Mouse (Mus musculus): ENCODE data around the gene Rbm7. TPM values are rescaled to one million over a fixed set of nuclear protein-coding genes. Genes with fewer than 3 reads are reported as not detected.

Gene Rbm7
- polyA plus RNA-seq, 1 experiment from 2014 or later, result 78.0 TPM

- Histone ChIP-seq H3K36me3 (no peaks in the 10 kb centered on the region), H3K27ac (replicated peaks) (no peak overlapping the region), H3K9me3 (replicated peaks) (no peaks in the 10 kb centered on the region), H3K9ac (replicated peaks) (no peak overlapping the region), H3K4me2 (no peak overlapping the region), H3K4me1 (no peaks in the 10 kb centered on the region), H3K4me3 (replicated peaks) (no peak overlapping the region), H3K27me3 (replicated peaks) (no peaks in the 10 kb centered on the region)
- WGBS, result 68% methylated on average over 3 of the region's 3 CpGs
- no peak for ATAC-seq (ENCODE audit: low FRiP score)
Observed at GRCm38 (mm10) chr9:48458879-48459278, 36.2 kb downstream of the Rbm7 start.

GRCm38 (mm10) chr9:48455961-48456360 is 39.1 kb downstream of the Rbm7 start:
- no peaks in the 10 kb centered on the region for H3K36me3 ChIP-seq
- no peaks in the 10 kb centered on the region for H3K27me3 ChIP-seq (replicated peaks)
- no peak overlapping the region for H3K27ac ChIP-seq (replicated peaks)
- no peak overlapping the region for H3K4me3 ChIP-seq (replicated peaks)
- WGBS, result 88% methylated on average over 3 of the region's 3 CpGs
- ATAC-seq (ENCODE audit: low FRiP score), result no peak
- no peaks in the 10 kb centered on the region for H3K9me3 ChIP-seq (replicated peaks)
- H3K4me2 ChIP-seq, result no peak overlapping the region
- peaks cover 5% of the 10 kb centered on the region; the same call in 1 of the 2 replicates for H3K4me1 ChIP-seq
- no peak overlapping the region for H3K9ac ChIP-seq (replicated peaks)

GRCm38 (mm10) chr9:48450066-48450465 is 45.0 kb downstream of the Rbm7 start:
- 92% methylated on average over 17 of the region's 17 CpGs for WGBS

GRCm38 (mm10) chr9:48447783-48448209 is 47.3 kb downstream of the Rbm7 start:
- Histone ChIP-seq H3K4me3 (replicated peaks) (no peak overlapping the region), H3K9ac (replicated peaks) (no peak overlapping the region), H3K36me3 (no peaks in the 10 kb centered on the region), H3K4me2 (no peak overlapping the region), H3K4me1 (peaks cover 5% of the 10 kb centered on the region; the same call in 1 of the 2 replicates), H3K27ac (replicated peaks) (no peak overlapping the region), H3K27me3 (replicated peaks) (no peaks in the 10 kb centered on the region), H3K9me3 (replicated peaks) (no peaks in the 10 kb centered on the region)
- ATAC-seq (ENCODE audit: low FRiP score), result no peak
- WGBS, result 48% methylated on average over 5 of the region's 5 CpGs

More at GRCm38 (mm10) chr9:48450066-48450465, 45.0 kb downstream of the Rbm7 start:
- Histone ChIP-seq H3K4me1 (peaks cover 5% of the 10 kb centered on the region; the same call in 1 of the 2 replicates), H3K9ac (replicated peaks) (no peak overlapping the region), H3K4me2 (no peak overlapping the region), H3K27ac (replicated peaks) (no peak overlapping the region), H3K4me3 (replicated peaks) (no peak overlapping the region), H3K36me3 (no peaks in the 10 kb centered on the region), H3K27me3 (replicated peaks) (no peaks in the 10 kb centered on the region), H3K9me3 (replicated peaks) (no peaks in the 10 kb centered on the region)
- no peak for ATAC-seq (ENCODE audit: low FRiP score)

GRCm38 (mm10) chr9:48444821-48445220 is 50.3 kb downstream of the Rbm7 start:
- no peak for ATAC-seq (ENCODE audit: low FRiP score)
- H3K9ac ChIP-seq (replicated peaks), result no peak overlapping the region
- 83% methylated on average over 2 of the region's 2 CpGs for WGBS
- H3K27me3 ChIP-seq (replicated peaks), result no peaks in the 10 kb centered on the region
- H3K4me1 ChIP-seq, result no peaks in the 10 kb centered on the region
- no peak overlapping the region for H3K4me2 ChIP-seq
- H3K36me3 ChIP-seq, result no peaks in the 10 kb centered on the region
- H3K9me3 ChIP-seq (replicated peaks), result no peaks in the 10 kb centered on the region
- H3K4me3 ChIP-seq (replicated peaks), result no peak overlapping the region
- H3K27ac ChIP-seq (replicated peaks), result no peak overlapping the region

GRCm38 (mm10) chr9:48443873-48444272 is 51.2 kb downstream of the Rbm7 start:
- no peak overlapping the region for H3K27ac ChIP-seq (replicated peaks)
- no peak overlapping the region for H3K9ac ChIP-seq (replicated peaks)
- no peaks in the 10 kb centered on the region for H3K36me3 ChIP-seq
- no peak for ATAC-seq (ENCODE audit: low FRiP score)
- no peak overlapping the region for H3K4me2 ChIP-seq
- no peaks in the 10 kb centered on the region for H3K27me3 ChIP-seq (replicated peaks)
- 95% methylated on average over 1 of the region's 1 CpGs for WGBS
- H3K9me3 ChIP-seq (replicated peaks), result no peaks in the 10 kb centered on the region
- H3K4me3 ChIP-seq (replicated peaks), result no peak overlapping the region
- H3K4me1 ChIP-seq, result no peaks in the 10 kb centered on the region

Small RNA genes lying within 50 kb of the gene (microRNA-seq; reads per million reads assigned to microRNA genes)
- gene Gm23653, result not detected

Other genes with a start within 250 kb of the Rbm7 start
- gene Nxpe2, start 141.8 kb downstream of the Rbm7 start, polyA plus RNA-seq (2015; fragmentation: Nextera tagmentation; extraction: Ambion mirVana), result 0.28 and 0.60 TPM in 2 replicates
- 133 and 135 TPM in 2 replicates for gene Rexo2, start 14.7 kb downstream of the Rbm7 start, polyA plus RNA-seq (2015; fragmentation: Nextera tagmentation; extraction: Ambion mirVana)
- gene Gm5617, start 143 bp upstream of the Rbm7 start, polyA plus RNA-seq (2015; fragmentation: Nextera tagmentation; extraction: Ambion mirVana), result 20.7 and 24.6 TPM in 2 replicates
- gene Nnmt, start 109.9 kb upstream of the Rbm7 start, polyA plus RNA-seq (2015; fragmentation: Nextera tagmentation; extraction: Ambion mirVana), result 0.70 and 0.92 TPM in 2 replicates

Measured in neural tube, embryonic 15.5 days (tissue).